Mouse (Mus musculus) myocyte (in vitro differentiated cells): ENCODE measurements around the gene Pam.

Source experiments
- CEBPB ChIP-seq: IDR thresholded peaks from 2 replicates; pipeline ENCODE4 v1.6.1; 2011; ENCODE audit warnings: mild to moderate bottlenecking, moderate library complexity; ENCODE audit not compliant: poor library complexity, insufficient read depth, severe bottlenecking
- MAX ChIP-seq: IDR thresholded peaks from one replicate; pipeline ENCODE4 v1.6.1; 2011; ENCODE audit warnings: low read depth, mild to moderate bottlenecking, control low read depth
- POLR2A ChIP-seq: IDR thresholded peaks from one replicate; pipeline ENCODE4 v1.6.1; 2011; ENCODE audit warnings: low read depth, mild to moderate bottlenecking, control low read depth, moderate library complexity; ENCODE audit not compliant: insufficient read length
- POLR2AphosphoS2 ChIP-seq: IDR thresholded peaks from one replicate; pipeline ENCODE4 v1.6.1; 2011; ENCODE audit warnings: low read depth, control low read depth; ENCODE audit not compliant: insufficient read length
- TCF12 ChIP-seq: IDR thresholded peaks from one replicate; pipeline ENCODE4 v1.6.1; 2011; ENCODE audit warnings: mild to moderate bottlenecking, control low read depth; ENCODE audit not compliant: poor library complexity, insufficient read depth, severe bottlenecking
- TCF3 ChIP-seq: IDR thresholded peaks from one replicate; pipeline ENCODE4 v1.6.1; 2011; ENCODE audit warnings: low read depth, control low read depth; ENCODE audit not compliant: insufficient read length
- USF1 ChIP-seq: IDR thresholded peaks from one replicate; pipeline ENCODE4 v1.6.1; 2011; ENCODE audit warnings: low read depth, mild to moderate bottlenecking, control low read depth, moderate library complexity

- TF ChIP-seq POLR2AphosphoS2 (no peak), MAX (no peak), TCF3 (no peak), CEBPB (no peak), TCF12 (no peak), POLR2A (no peak), USF1 (no peak)
Observed at GRCm38 (mm10) chr1:97748163-97748562, 347.3 kb downstream of the Pam start.
